Mouse (Mus musculus) right cerebral cortex, postnatal 36 days (tissue): ENCODE measurements around the gene Tagap1.
"Not testable (repeated sequence)": the region's sequence is repeated elsewhere in the genome, so short reads cannot be mapped to it uniquely, and the experiment has no call there.

Experiments
- DNase-seq, 2 experiments: peaks; one replicate each; pipeline ENCODE4 v3.0.0; 2022; ENCODE audit warnings: low spot score in 2 of 2, mixed read lengths in 1 of 2

The Tagap1 gene

DNA sequence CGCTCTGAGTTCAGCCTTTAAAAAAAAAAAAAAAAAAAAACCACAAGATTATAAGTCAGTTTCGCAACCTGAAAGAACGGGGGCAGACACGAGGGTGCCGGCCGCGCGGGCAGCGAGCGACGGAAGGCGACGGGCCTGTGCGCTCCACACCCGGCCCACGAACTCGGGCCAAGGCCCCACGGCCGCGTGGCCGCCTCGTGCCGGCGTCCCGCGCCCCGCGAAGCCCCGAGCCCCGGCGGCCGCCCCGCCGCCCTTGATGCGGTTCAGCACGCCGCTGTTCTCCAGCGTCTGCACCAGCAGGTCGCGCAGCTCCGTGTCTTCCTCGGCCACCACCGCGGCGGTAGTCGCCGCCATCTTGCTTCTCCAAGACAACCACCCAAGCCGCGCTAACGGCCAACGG lies at the start of gene Tagap1:
Gene Tagap1 (minus strand): TSS at position 381 of the 400 bp plus-strand sequence.
- peak in 1 of 2 experiments; percentile 19 for DNase-seq

GRCm38 (mm10) chr17:7009901-7010300 lies 48.9 kb upstream of the Tagap1 start:
- DNase-seq: not testable (repeated sequence)

DNA sequence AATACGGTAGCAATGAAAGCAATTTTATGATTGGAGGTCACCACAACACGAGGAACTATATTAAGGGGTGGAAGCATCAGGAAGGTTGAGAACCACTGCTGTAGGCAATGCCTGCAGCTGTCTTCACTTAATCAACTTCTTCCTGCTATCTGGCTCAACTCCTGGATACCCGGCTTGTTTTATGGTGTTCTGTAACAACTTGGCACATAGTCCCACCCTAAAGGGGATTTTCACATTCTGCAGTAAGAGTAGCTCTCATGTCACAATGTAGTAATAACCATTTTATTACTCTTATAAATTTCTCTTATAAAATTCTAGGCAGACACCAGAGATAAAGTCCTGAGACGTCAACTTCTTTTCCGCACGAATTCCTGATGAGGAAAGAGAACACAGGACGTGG lies 48.5 kb upstream of the Tagap1 start:
- not testable (repeated sequence) for DNase-seq

GRCm38 (mm10) chr17:7008885-7009284 lies 47.9 kb upstream of the Tagap1 start:
- not testable (repeated sequence) for DNase-seq

- not testable (repeated sequence) for DNase-seq
These were observed 44.7 kb upstream of the Tagap1 start for GRCm38 (mm10) chr17:7005646-7006045.

GRCm38 (mm10) chr17:7003392-7003791 lies 42.4 kb upstream of the Tagap1 start:
- not testable (repeated sequence) for DNase-seq

DNA sequence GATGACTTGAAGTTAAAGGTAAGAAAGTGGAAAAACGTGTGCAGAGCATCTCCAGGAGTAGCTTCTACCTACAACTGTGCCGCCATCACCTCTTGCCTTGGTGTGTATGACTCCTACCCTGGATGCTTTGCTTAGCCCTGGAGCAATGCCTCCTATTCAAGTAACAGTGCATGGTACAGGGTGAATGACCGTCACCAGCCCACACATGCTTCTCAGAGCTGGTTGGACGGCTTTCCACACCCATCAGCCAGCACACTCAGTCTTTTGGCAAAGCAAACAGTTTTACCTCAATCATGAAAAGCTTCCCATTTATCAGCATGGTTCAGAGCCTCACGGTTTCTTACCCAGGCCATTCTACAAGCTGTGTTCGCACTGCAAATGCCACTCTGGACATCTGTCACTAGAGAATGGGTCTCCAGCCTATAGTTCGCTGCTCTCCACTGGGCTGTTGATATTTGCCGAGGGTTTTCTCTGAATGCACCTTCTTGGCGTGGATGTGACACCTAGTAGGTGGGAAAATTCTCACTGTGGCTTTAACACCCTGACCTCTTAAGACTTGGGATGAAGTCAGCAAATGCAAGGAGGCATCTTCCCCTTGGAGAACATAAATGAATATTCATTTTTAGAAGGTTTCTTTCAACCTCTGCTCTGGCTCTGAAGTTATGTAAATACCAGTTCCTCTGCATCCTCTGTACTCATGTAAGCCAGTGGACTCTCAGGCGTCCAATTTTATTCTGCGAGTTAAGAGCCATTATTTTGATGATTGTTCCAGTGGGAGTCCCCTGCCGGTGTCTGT lies 41.0 kb upstream of the Tagap1 start:
- DNase-seq: not testable (repeated sequence)

DNA sequence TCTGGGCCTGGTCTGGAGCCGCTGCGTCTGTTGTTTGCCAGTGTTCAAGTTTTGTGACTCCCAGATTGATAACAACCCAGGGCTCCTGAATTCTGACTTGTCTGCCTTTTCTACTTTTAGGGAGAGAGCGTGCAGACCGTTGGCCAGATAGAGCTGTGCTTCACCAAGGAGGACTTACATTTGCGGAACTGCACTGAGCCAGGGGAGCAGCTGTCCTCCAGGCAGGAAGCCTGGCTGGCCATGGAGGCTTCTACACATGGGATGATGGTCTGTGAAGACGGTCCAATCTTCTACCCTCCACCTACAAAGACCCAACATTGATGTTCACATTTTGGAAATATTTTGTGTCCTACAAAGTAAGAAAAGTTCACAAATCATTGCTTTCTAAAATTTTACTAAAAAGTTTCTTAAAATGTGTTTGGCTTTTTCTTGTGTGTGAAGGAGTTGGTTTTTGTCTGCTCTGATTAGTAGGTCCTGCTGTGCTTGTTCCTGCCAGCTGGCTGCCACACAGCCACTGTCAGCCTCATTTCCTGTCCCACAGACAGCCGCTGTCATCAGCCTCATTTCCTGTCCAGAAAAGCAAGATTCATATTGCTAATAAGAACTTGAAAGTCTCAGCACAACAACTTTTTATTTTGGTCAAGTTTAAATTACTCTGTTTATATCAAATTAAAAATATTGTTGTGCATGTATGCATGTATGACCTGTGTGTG lies 37.0 kb upstream of the Tagap1 start:
- not testable (repeated sequence) for DNase-seq

- DNase-seq: not testable (repeated sequence)
These were observed 35.9 kb upstream of the Tagap1 start for GRCm38 (mm10) chr17:6996826-6997225.

DNA sequence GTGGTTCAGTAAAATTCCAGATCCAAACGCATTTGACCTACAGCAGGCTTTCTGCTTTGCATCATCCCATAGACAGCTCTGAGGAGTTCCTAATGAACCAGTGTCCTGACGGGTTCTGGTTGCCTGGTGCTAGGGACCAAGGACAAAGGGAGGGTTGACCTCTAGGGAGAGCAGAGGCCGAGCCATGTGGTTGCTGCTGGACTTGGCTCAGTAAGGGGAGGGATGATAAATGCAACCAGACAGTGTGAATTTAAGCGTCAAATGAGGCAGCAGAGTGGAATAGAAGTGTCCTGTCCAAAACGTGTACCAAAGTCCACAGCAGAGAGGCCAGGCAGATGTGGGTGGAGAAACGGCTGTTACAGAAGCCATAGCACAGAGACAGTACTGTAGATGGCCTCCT lies 34.5 kb upstream of the Tagap1 start:
- not testable (repeated sequence) for DNase-seq

- not testable (repeated sequence) for DNase-seq
These were observed 25.2 kb upstream of the Tagap1 start for GRCm38 (mm10) chr17:6986118-6986517.

DNA sequence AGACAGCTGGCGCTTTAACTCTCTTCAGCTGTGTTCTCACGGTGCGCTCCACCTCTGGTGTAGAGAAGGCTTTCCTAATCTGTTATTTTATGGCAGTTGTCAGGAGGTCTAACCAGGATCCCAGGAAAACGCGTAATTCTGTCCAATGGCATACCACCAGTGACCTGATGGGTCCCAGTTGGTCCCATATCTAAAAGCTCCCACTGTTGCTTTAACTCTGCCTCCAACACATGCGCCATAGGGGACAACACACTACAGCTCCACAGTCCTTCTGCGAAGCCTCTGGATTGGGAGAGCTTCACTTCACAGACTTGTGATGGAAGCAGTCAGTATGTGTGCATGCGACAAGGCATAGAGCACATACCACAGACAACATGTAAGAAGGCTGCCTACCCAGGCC lies 19.2 kb upstream of the Tagap1 start:
- DNase-seq: not testable (repeated sequence)

- not testable (repeated sequence) for DNase-seq
These were observed 18.4 kb upstream of the Tagap1 start for GRCm38 (mm10) chr17:6979380-6979779.

- peak; percentile 26 to 38 for DNase-seq
These were observed 17.6 kb upstream of the Tagap1 start, which contains the start of gene Gm49721 for GRCm38 (mm10) chr17:6978287-6979248. Gene Gm49721, plus strand, starts transcription at chr17:6978904.

- not testable (repeated sequence) for DNase-seq
These were observed 14.0 kb upstream of the Tagap1 start for GRCm38 (mm10) chr17:6974985-6975384.

- DNase-seq: not testable (repeated sequence)
These were observed 12.0 kb upstream of the Tagap1 start for GRCm38 (mm10) chr17:6972836-6973396.

DNA sequence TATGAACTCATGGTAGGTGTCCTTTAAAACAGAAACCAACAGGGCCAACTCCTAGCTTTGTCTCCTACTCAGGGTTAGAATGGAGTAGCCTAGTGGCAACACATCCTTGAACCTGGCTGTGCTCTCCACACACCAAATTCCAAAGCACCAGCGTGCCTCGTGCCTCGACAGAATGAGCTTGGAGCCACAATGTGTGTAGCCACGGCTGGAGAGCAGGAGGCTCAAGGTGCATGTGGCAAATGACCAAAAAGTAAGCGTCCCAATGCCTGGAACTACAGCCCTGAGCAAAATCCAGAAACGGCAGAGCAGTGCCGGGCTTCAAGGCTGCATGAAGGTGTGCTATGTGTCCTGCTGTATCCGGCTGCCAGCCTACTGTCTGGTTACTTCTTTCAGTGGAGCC lies 10.3 kb upstream of the Tagap1 start:
- DNase-seq: not testable (repeated sequence)

DNA sequence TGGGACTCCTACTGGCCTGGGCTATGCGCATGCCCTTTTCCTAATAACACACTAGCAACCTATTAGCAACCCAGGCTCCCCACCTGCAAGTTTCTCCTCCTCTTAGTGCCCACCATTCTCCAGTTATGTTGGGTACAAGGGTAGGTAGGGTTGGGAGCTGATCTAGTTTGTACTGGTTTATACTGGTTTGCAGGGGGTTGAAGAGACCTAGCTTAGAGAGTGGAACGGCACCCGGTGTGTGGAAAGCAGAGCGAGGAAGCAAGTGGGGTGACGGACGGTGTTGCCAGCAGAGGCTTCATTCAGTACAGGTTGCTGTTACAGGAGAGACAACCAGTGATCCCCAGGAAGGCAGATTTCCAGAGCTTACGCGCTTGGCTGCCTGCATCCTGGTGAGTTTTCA lies 9.4 kb upstream of the Tagap1 start, which contains the start of gene Rnaset2b:
Gene Rnaset2b (plus strand): TSS at position 301 of the 400 bp plus-strand sequence.
- DNase-seq: not testable (repeated sequence)

DNA sequence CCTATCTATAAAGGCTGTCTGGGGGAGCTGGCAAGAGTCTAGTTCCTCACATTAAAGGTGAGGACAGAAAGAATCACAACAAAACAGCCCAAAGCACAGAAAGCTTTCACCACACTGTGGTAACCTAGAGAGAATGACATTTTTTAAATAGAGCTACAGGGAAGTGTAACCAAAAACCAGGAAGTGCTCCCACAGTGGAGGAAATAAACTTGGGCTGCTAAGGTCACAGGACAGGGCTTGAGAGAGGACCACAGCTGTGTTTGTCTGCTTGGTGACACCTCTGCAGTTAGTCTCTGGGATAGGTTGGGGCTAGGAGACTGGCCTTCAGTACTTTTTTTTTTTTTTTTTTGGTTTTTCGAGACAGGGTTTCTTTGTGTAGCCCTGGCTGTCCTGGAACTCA lies 6.7 kb upstream of the Tagap1 start:
- DNase-seq: not testable (repeated sequence)

- DNase-seq: not testable (repeated sequence)
These were observed 4.4 kb upstream of the Tagap1 start for GRCm38 (mm10) chr17:6965364-6965763.

DNA sequence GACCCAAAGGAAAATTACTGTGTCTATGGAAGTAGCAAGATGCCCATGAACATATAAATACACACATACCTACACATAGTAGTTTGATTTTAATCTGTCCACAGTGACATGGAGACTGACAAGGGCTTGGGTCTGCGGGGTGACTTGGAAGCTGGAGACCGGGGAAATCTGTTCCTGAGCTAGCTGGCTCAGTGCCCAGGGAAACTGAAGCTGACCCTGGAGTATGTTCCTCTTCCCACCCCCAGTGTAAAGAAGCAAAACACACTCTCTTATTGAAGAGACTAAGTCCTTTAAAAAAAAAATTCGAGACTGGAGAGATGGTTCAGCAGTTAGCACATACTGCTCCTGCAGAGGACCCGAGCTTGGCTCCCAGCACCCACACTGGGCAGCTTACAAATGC lies 2.0 kb upstream of the Tagap1 start:
- not testable (repeated sequence) for DNase-seq
